Mouse (Mus musculus): ENCODE measurements at regions not wholly inside any gene's neighbourhood (a gene's known extent, or its start where the extent isn't known, plus 50 kb on each side); places are given as distances from the start of the nearest gene placed in this dataset.

- no peak for TF ChIP-seq SIN3A (IDR thresholded peaks at IDR 0.05; ENCODE audit: low read length)
- TF ChIP-seq CTCF (conservative IDR thresholded peaks at IDR 0.05 in 1 of 2, IDR thresholded peaks at IDR 0.05 in 1 of 2; ENCODE audit: low read depth in 2 of 2, low read length in 2 of 2): no peak
- TF ChIP-seq EP300 (IDR thresholded peaks at IDR 0.05; ENCODE audit: low read length): no peak
- no peak for TF ChIP-seq JUND (conservative IDR thresholded peaks at IDR 0.05; ENCODE audit: low read depth, low read length)
- no peak for TF ChIP-seq HCFC1 (IDR thresholded peaks at IDR 0.05; ENCODE audit: low read depth, low read length)
- TF ChIP-seq POLR2A (IDR thresholded peaks at IDR 0.05; ENCODE audit: low read depth, low read length): no peak
- no peak for TF ChIP-seq POLR2AphosphoS2 (IDR thresholded peaks at IDR 0.05; ENCODE audit: low read depth, low read length)
- TF ChIP-seq USF1 (IDR thresholded peaks at IDR 0.05; ENCODE audit: low read depth, low read length): no peak
- no peak for TF ChIP-seq UBTF (IDR thresholded peaks at IDR 0.05; ENCODE audit: low read depth, low read length)
- TF ChIP-seq ETS1 (conservative IDR thresholded peaks at IDR 0.05; ENCODE audit: low read depth, low read length): no peak
- no peak for TF ChIP-seq MAFK (IDR thresholded peaks at IDR 0.05; ENCODE audit: insufficient replicate concordance, low read length)
- TF ChIP-seq CHD1 (IDR thresholded peaks at IDR 0.05; ENCODE audit: low read depth, low read length): no peak
- no peak for TF ChIP-seq IRF4 (IDR thresholded peaks at IDR 0.05; ENCODE audit: low read depth, low read length)
Observed at GRCm38 (mm10) chr5:51829606-51830005, 262.1 kb upstream of the Ppargc1a start.
